Mouse (Mus musculus) G1E (cell line): Measurements from ENCODE around the gene Hbs1l.

Experiments
- CTCF ChIP-seq: IDR thresholded peaks from 2 replicates; pipeline ENCODE4 v1.5.1; 2012; ENCODE audit warnings: low read depth, low read length, inconsistent platforms, mixed read lengths
- GATA1 ChIP-seq: IDR thresholded peaks from 2 replicates; pipeline ENCODE4 v1.6.1; 2012; ENCODE audit warnings: borderline replicate concordance, low read length, inconsistent platforms, mixed read lengths
- GATA2 ChIP-seq: IDR thresholded peaks from 2 replicates; pipeline ENCODE4 v1.6.1; 2012; ENCODE audit warnings: low read depth, low read length, inconsistent platforms, borderline replicate concordance

DNA sequence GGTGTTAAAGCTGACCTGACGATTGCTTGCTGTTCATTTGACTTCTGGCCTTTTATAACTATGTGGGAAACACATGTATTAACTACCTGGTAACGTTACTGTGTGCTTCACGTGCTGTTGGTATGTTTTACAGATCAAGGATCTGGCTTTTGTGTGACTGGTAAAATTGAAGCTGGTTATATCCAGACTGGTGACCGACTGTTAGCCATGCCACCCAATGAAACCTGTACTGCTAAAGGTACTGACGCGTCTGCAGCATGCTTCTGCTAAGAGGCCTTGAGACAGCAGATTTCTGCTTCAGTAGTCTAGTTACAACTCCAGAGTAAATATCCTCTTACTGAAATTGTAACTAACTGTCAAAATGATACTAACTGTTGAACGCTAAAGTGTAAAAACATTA, 58.7 kb downstream of the Hbs1l start:
- TF ChIP-seq CTCF (no peak), GATA1 (no peak), GATA2 (no peak)
